Mouse (Mus musculus): Measurements from ENCODE around the gene Gm5168. TPM values are rescaled to one million over a fixed set of nuclear protein-coding genes. Genes with fewer than 3 reads are reported as not detected.
"Not testable (repeated sequence)": the region's sequence is repeated elsewhere in the genome, so short reads cannot be mapped to it uniquely, and the experiment has no call there.

Gm5168 gene
- not detected in 2 replicates for total RNA-seq (2014; rRNA removed)
- polyA plus RNA-seq (2015; fragmentation: Nextera tagmentation; extraction: Ambion mirVana), result not detected in 2 replicates

DNA sequence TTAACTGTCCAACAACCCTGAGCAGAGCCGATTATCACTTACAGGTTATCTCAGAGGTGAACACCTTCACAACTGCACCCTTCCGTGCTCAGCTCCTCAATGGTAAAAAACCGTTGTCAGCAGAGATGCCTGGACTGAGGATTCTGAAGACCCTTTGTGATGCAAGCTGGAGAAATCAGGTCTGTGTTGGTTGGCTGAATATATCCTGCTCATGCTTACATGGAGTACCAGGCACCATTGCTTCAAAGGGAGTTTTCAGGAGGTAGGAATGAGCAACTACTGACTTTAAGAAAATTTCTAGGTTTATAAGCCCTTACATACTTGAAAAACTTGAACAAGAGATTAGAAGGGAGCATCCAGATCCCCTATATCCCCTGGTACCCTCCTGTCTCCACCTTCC, at the start of gene Gm5168:
Gm5168 (minus strand) TSS at position 101 of the 400 bp plus-strand sequence.
- DNase-seq; H3K4me3 ChIP-seq (ENCODE audit: low read depth, low read length); H3K27ac ChIP-seq (ENCODE audit: low read depth, low read length); H3K4me1 ChIP-seq (ENCODE audit: insufficient read depth); H3K9ac ChIP-seq; ATAC-seq; H3K9me3 ChIP-seq (ENCODE audit: low read length); H3K36me3 ChIP-seq (ENCODE audit: insufficient read depth); H3K27me3 ChIP-seq (ENCODE audit: insufficient read depth, low read length); H3K4me2 ChIP-seq (ENCODE audit: low read depth): not testable (repeated sequence)
- no CpG with 5 or more reads among the region's 3 CpGs for WGBS

Other genes with a start within 250 kb of the Gm5168 start
- not detected in 2 replicates for gene Gm2012, start 180.3 kb upstream of the Gm5168 start, total RNA-seq (2014; rRNA removed)
- gene Gm2012, start 180.3 kb upstream of the Gm5168 start, polyA plus RNA-seq (2015; fragmentation: Nextera tagmentation; extraction: Ambion mirVana), result not detected in 2 replicates

Data from forebrain, postnatal 0 days (tissue).